ENCODE assay signal across 20 mouse cellular contexts in genomic region chr8:31373140-31373787, GRCm38 (mm10).
A peak's percentile ranks its signal among the peaks of the same experiment; 100 is the strongest.
DNase-seq lines count a peak whose midpoint lies in the region; ATAC-seq and TF ChIP-seq lines count a peak whose summit lies in the region.
"Had no signal": no experiment of that assay in that cellular context is flagged by ENCODE, and none has a peak within 500 bp of the region (broad histone marks: within the 10 kb centered on the region; RNA-seq: fewer than 3 reads in every experiment).

No protein-coding gene starts in this region.

- H3K27me3 ChIP-seq in liver, adult 2 months (ENCODE audit: control insufficient read depth, insufficient read depth, low read length), result no peaks in the 10 kb centered on the region
- no peaks in the 10 kb centered on the region for H3K27me3 ChIP-seq in liver, embryonic 12.5 days (replicated peaks)
- H3K27me3 ChIP-seq: embryonic facial prominence, embryonic 15.5 days; forebrain, embryonic 13.5 days; heart, embryonic 15.5 days; hindbrain, embryonic 12.5 days; limb, embryonic 13.5 days had no signal

- H3K9ac ChIP-seq in liver, adult 2 months (ENCODE audit: low read depth, low read length), result no peak overlapping the region
- H3K9ac ChIP-seq in liver, embryonic 12.5 days, result no peak overlapping the region
- H3K9ac ChIP-seq: embryonic facial prominence, embryonic 15.5 days; forebrain, embryonic 13.5 days; heart, embryonic 15.5 days; hindbrain, embryonic 12.5 days; limb, embryonic 13.5 days; liver, postnatal 0 days had no signal

- TF ChIP-seq POLR2A in liver, adult 2 months (IDR thresholded peaks at IDR 0.05; ENCODE audit: extremely low read depth, insufficient read depth, low read length), result no peak

- H3K9me3 ChIP-seq in liver, embryonic 12.5 days (replicated peaks), result no peaks in the 10 kb centered on the region
- H3K9me3 ChIP-seq: embryonic facial prominence, embryonic 15.5 days; forebrain, embryonic 13.5 days; heart, embryonic 15.5 days; hindbrain, embryonic 12.5 days; limb, embryonic 13.5 days had no signal

- no peaks in the 10 kb centered on the region for H3K79me2 ChIP-seq in liver, adult 2 months (ENCODE audit: control insufficient read depth, insufficient read depth, low read length)

- no peaks in the 10 kb centered on the region for H3K4me1 ChIP-seq in liver, adult 2 months (ENCODE audit: control insufficient read depth, insufficient read depth, low read length)
- H3K4me1 ChIP-seq in liver, embryonic 12.5 days, result no peaks in the 10 kb centered on the region
- H3K4me1 ChIP-seq: embryonic facial prominence, embryonic 15.5 days; heart, embryonic 15.5 days; limb, embryonic 13.5 days had no signal

- ATAC-seq in liver, embryonic 12.5 days, result no peak
- no peak for ATAC-seq in monocyte, adult 5-6 weeks (replicated peaks; ENCODE audit: insufficient number of reproducible peaks, low FRiP score, low TSS enrichment, poor library complexity, severe bottlenecking)
- ATAC-seq: liver, postnatal 0 days had no signal

- H3K4me2 ChIP-seq in liver, embryonic 12.5 days, result no peak overlapping the region
- H3K4me2 ChIP-seq: embryonic facial prominence, embryonic 15.5 days; forebrain, embryonic 13.5 days; heart, embryonic 15.5 days; hindbrain, embryonic 12.5 days; limb, embryonic 13.5 days; midbrain, embryonic 11.5 days had no signal

- no peak overlapping the region for H3K4me3 ChIP-seq in liver, adult 2 months (ENCODE audit: insufficient read depth, low read depth, low read length)
- H3K4me3 ChIP-seq in liver, embryonic 12.5 days, result no peak overlapping the region
- H3K4me3 ChIP-seq: embryonic facial prominence, embryonic 15.5 days; forebrain, embryonic 13.5 days; heart, embryonic 15.5 days; hindbrain, embryonic 12.5 days; limb, embryonic 13.5 days had no signal

- H3K36me3 ChIP-seq in liver, adult 2 months (ENCODE audit: control insufficient read depth, insufficient read depth, low read length), result no peaks in the 10 kb centered on the region
- H3K36me3 ChIP-seq in liver, embryonic 12.5 days, result no peaks in the 10 kb centered on the region
- H3K36me3 ChIP-seq: embryonic facial prominence, embryonic 15.5 days; heart, embryonic 15.5 days; hindbrain, embryonic 12.5 days; limb, embryonic 13.5 days had no signal

- no peak overlapping the region for H3K27ac ChIP-seq in liver, adult 2 months (replicated peaks; ENCODE audit: insufficient read depth, low read depth, low read length)
- H3K27ac ChIP-seq in liver, embryonic 12.5 days, result no peak overlapping the region
- H3K27ac ChIP-seq: embryonic facial prominence, embryonic 15.5 days; forebrain, embryonic 13.5 days; heart, embryonic 15.5 days; hindbrain, embryonic 12.5 days; limb, embryonic 13.5 days; stomach, postnatal 0 days had no signal

- DNase-seq in adrenal gland, adult 2 months, result peak; percentile 45
- no peak for DNase-seq in adrenal gland, postnatal 4 days (ENCODE audit: low spot score in 2 of 2)
- peak; percentile 2 for DNase-seq in liver, adult 2 months (ENCODE audit: extremely low read depth, low read depth, low spot score)
- peak; percentile 21 for DNase-seq in brain, adult 2 months (ENCODE audit: low read depth, low spot score)
- DNase-seq in lung, postnatal 36 days, result peak; percentile 54
- no peak for DNase-seq in embryo, embryonic 10.5 days (ENCODE audit: low spot score)
- DNase-seq: B cell, adult 2 months; cerebellum, adult 9-10 months; liver, postnatal 0 days; spleen, adult 18-20 months; thymus, postnatal 14 days had no signal

- WGBS in liver, adult 2 months, result 61% methylated on average over 6 of the region's 6 CpGs
- 62% methylated on average over 6 of the region's 6 CpGs for WGBS in liver, embryonic 12.5 days (ENCODE audit: insufficient replicate concordance)

- TF ChIP-seq CTCF in liver, adult 2 months (IDR thresholded peaks at IDR 0.05; ENCODE audit: low read depth, low read length), result no peak

Comparison
In these comparisons a context has a peak if more than half of its experiments do, and no peak if none do; other contexts are left out.
1. DNase-seq: peak in adrenal gland, adult 2 months (single experiment), liver, adult 2 months (single experiment), brain, adult 2 months (single experiment) and lung, postnatal 36 days (single experiment); none in adrenal gland, postnatal 4 days (0 of 2) and embryo, embryonic 10.5 days (single experiment).